Mouse (Mus musculus) embryonic facial prominence, embryonic 12.5 days (tissue): ENCODE results near the gene Mcm9. TPM values are rescaled to one million over a fixed set of nuclear protein-coding genes. Genes with fewer than 3 reads are reported as not detected.
A peak's percentile ranks its signal among the peaks of the same experiment; 100 is the strongest.
"Not testable (repeated sequence)": the region's sequence is repeated elsewhere in the genome, so short reads cannot be mapped to it uniquely, and the experiment has no call there.

Experiments
- ATAC-seq: fragments of 200-750 bp; cut with Nextera tagmentation; 2 replicates; pipeline ENCODE4 v1.8.0; 2017; ENCODE audit not compliant: insufficient number of reproducible peaks, insufficient read depth, low FRiP score, low TSS enrichment
- H3K27ac ChIP-seq: fragments of 300-500 bp; sonication (generic); 2 replicates; pipeline ENCODE4 v1.5.1; 2016; ENCODE audit warnings: mild to moderate bottlenecking
- H3K27me3 ChIP-seq: fragments of 300-500 bp; sonication (generic); 2 replicates; pipeline ENCODE4 v1.6.1; 2016; ENCODE audit warnings: mild to moderate bottlenecking, moderate library complexity
- H3K36me3 ChIP-seq: fragments of 300-500 bp; sonication (generic); 2 replicates; pipeline ENCODE4 v1.6.1; 2016; ENCODE audit warnings: mild to moderate bottlenecking
- H3K4me1 ChIP-seq: fragments of 300-500 bp; sonication (generic); 2 replicates; pipeline ENCODE4 v1.6.1; 2016
- H3K4me2 ChIP-seq: fragments of 300-500 bp; sonication (generic); replicated peaks from 2 replicates; pipeline ENCODE4 v1.6.1; 2016; ENCODE audit warnings: mild to moderate bottlenecking, moderate library complexity
- H3K4me3 ChIP-seq: fragments of 300-500 bp; sonication (generic); 2 replicates; pipeline ENCODE4 v1.5.1; 2016; ENCODE audit warnings: mild to moderate bottlenecking
- H3K9ac ChIP-seq: fragments of 300-500 bp; sonication (generic); 2 replicates; pipeline ENCODE4 v1.6.1; 2016; ENCODE audit warnings: mild to moderate bottlenecking, moderate library complexity
- H3K9me3 ChIP-seq: fragments of 300-500 bp; sonication (generic); 2 replicates; pipeline ENCODE4 v1.6.1; 2016; ENCODE audit warnings: mild to moderate bottlenecking, moderate library complexity
- WGBS: fragments of 180-500 bp; shearing (Covaris S2); methylation state at CpG from one replicate; pipeline ENCODE4 v1.1.7; 2016; 5-methylcytosine and 5-hydroxymethylcytosine counted together
- polyA plus RNA-seq: library from polyadenylated mRNA; unstranded; fragments of >200 nt; fragmentation: Nextera tagmentation; extraction: Ambion mirVana; gene quantifications from 2 replicates; pipeline ENCODE4 v1.2.1, GENCODE M21; 2016

Mcm9 gene
- polyA plus RNA-seq, 1 experiment from 2014 or later, result 14.7 TPM

GRCm38 (mm10) chr10:53517770-53518598 is 112.3 kb downstream of the Mcm9 start:
- no peaks in the 10 kb centered on the region for H3K36me3 ChIP-seq
- no peak overlapping the region for H3K9ac ChIP-seq
- no peak for ATAC-seq
- H3K27ac ChIP-seq, result peak overlapping the region; percentile 72
- H3K9me3 ChIP-seq, result no peaks in the 10 kb centered on the region
- H3K4me2 ChIP-seq, result no peak overlapping the region
- peaks cover 25% of the 10 kb centered on the region for H3K4me1 ChIP-seq
- WGBS, result 54% methylated on average over 14 of the region's 14 CpGs
- H3K4me3 ChIP-seq, result no peak overlapping the region
- no peaks in the 10 kb centered on the region for H3K27me3 ChIP-seq

- Histone ChIP-seq H3K9ac (no peak overlapping the region), H3K4me2 (no peak overlapping the region), H3K36me3 (no peaks in the 10 kb centered on the region), H3K9me3 (no peaks in the 10 kb centered on the region), H3K4me3 (no peak overlapping the region), H3K27me3 (no peaks in the 10 kb centered on the region), H3K27ac (no peak overlapping the region), H3K4me1 (no peaks in the 10 kb centered on the region)
- WGBS, result 86% methylated on average over 1 of the region's 1 CpGs
- ATAC-seq, result no peak
Observed at GRCm38 (mm10) chr10:53512491-53512890, 117.7 kb downstream of the Mcm9 start.

- 37% methylated on average over 6 of the region's 6 CpGs for WGBS
- ATAC-seq, result no peak
- no peak overlapping the region for H3K4me2 ChIP-seq
Observed at GRCm38 (mm10) chr10:53509158-53509773, 121.0 kb downstream of the Mcm9 start.

GRCm38 (mm10) chr10:53508676-53509075 is 121.6 kb downstream of the Mcm9 start:
- no peaks in the 10 kb centered on the region for H3K9me3 ChIP-seq
- H3K9ac ChIP-seq, result no peak overlapping the region
- ATAC-seq, result no peak
- H3K4me2 ChIP-seq, result no peak overlapping the region
- H3K4me3 ChIP-seq, result no peak overlapping the region
- H3K4me1 ChIP-seq, result no peaks in the 10 kb centered on the region
- no peaks in the 10 kb centered on the region for H3K27me3 ChIP-seq
- no peak overlapping the region for H3K27ac ChIP-seq
- no peaks in the 10 kb centered on the region for H3K36me3 ChIP-seq

More at GRCm38 (mm10) chr10:53509158-53509773, 121.0 kb downstream of the Mcm9 start:
- H3K9me3 ChIP-seq, result no peaks in the 10 kb centered on the region
- no peak overlapping the region for H3K4me3 ChIP-seq
- H3K9ac ChIP-seq, result no peak overlapping the region
- H3K27ac ChIP-seq, result no peak overlapping the region
- no peaks in the 10 kb centered on the region for H3K36me3 ChIP-seq
- H3K4me1 ChIP-seq, result no peaks in the 10 kb centered on the region
- H3K27me3 ChIP-seq, result no peaks in the 10 kb centered on the region

- 45% methylated on average over 2 of the region's 2 CpGs for WGBS
- H3K27ac ChIP-seq, result no peak overlapping the region
- H3K4me1 ChIP-seq, result 0 out of 2 replicates have a peak, but pooled peaks cover 9% of the 10 kb centered on the region
- H3K9me3 ChIP-seq, result no peaks in the 10 kb centered on the region
- ATAC-seq, result no peak
- H3K36me3 ChIP-seq, result no peaks in the 10 kb centered on the region
- H3K4me3 ChIP-seq, result no peak overlapping the region
- H3K27me3 ChIP-seq, result no peaks in the 10 kb centered on the region
- H3K4me2 ChIP-seq, result no peak overlapping the region
- H3K9ac ChIP-seq, result no peak overlapping the region
Observed at GRCm38 (mm10) chr10:53505526-53505925, 124.7 kb downstream of the Mcm9 start.

- WGBS, result 34% methylated on average over 3 of the region's 3 CpGs
- no peak overlapping the region for H3K9ac ChIP-seq
- no peak overlapping the region for H3K4me2 ChIP-seq
- no peak for ATAC-seq
- no peak overlapping the region for H3K4me3 ChIP-seq
- no peaks in the 10 kb centered on the region for H3K36me3 ChIP-seq
- H3K27ac ChIP-seq, result no peak overlapping the region
- H3K9me3 ChIP-seq, result no peaks in the 10 kb centered on the region
- 0 out of 2 replicates have a peak, but pooled peaks cover 9% of the 10 kb centered on the region for H3K4me1 ChIP-seq
- no peaks in the 10 kb centered on the region for H3K27me3 ChIP-seq
Observed at GRCm38 (mm10) chr10:53505069-53505468, 125.2 kb downstream of the Mcm9 start.

- Histone ChIP-seq H3K9ac (no peak overlapping the region), H3K27ac (peak overlapping the region; percentile 23; the same call in 1 of the 2 replicates), H3K9me3 (no peaks in the 10 kb centered on the region), H3K4me3 (no peak overlapping the region), H3K4me1 (0 out of 2 replicates have a peak, but pooled peaks cover 9% of the 10 kb centered on the region), H3K4me2 (peak overlapping the region; percentile 33), H3K36me3 (no peaks in the 10 kb centered on the region), H3K27me3 (no peaks in the 10 kb centered on the region)
- WGBS, result 35% methylated on average over 21 of the region's 21 CpGs
- ATAC-seq, result no peak; the same call in 1 of the 2 replicates
Observed at GRCm38 (mm10) chr10:53502875-53503816, 127.1 kb downstream of the Mcm9 start.

GRCm38 (mm10) chr10:53502471-53502870 is 127.8 kb downstream of the Mcm9 start:
- no peak overlapping the region for H3K4me3 ChIP-seq
- 88% methylated on average over 13 of the region's 13 CpGs for WGBS
- no peaks in the 10 kb centered on the region for H3K36me3 ChIP-seq
- no peak overlapping the region for H3K9ac ChIP-seq
- ATAC-seq, result no peak
- H3K27me3 ChIP-seq, result no peaks in the 10 kb centered on the region
- 0 out of 2 replicates have a peak, but pooled peaks cover 9% of the 10 kb centered on the region for H3K4me1 ChIP-seq
- H3K4me2 ChIP-seq, result no peak overlapping the region
- no peak overlapping the region for H3K27ac ChIP-seq
- no peaks in the 10 kb centered on the region; the same call in 1 of the 2 replicates for H3K9me3 ChIP-seq

GRCm38 (mm10) chr10:53499518-53499917 is 130.7 kb downstream of the Mcm9 start:
- Histone ChIP-seq H3K27me3 (no peaks in the 10 kb centered on the region), H3K4me3 (no peak overlapping the region), H3K9ac (no peak overlapping the region), H3K4me1 (0 out of 2 replicates have a peak, but pooled peaks cover 9% of the 10 kb centered on the region), H3K4me2 (no peak overlapping the region), H3K27ac (no peak overlapping the region), H3K36me3 (no peaks in the 10 kb centered on the region), H3K9me3 (no peaks in the 10 kb centered on the region; the same call in 1 of the 2 replicates)
- no peak for ATAC-seq

GRCm38 (mm10) chr10:53495349-53495748 is 134.9 kb downstream of the Mcm9 start:
- not testable (repeated sequence) for H3K36me3 ChIP-seq, H3K4me3 ChIP-seq, H3K27ac ChIP-seq, H3K4me1 ChIP-seq, H3K9me3 ChIP-seq, H3K27me3 ChIP-seq, ATAC-seq, H3K9ac ChIP-seq, H3K4me2 ChIP-seq
- WGBS, result 93% methylated on average over 3 of the region's 3 CpGs

- H3K27me3 ChIP-seq, result no peaks in the 10 kb centered on the region
- 92% methylated on average over 13 of the region's 13 CpGs for WGBS
Observed at GRCm38 (mm10) chr10:53493954-53494353, 136.3 kb downstream of the Mcm9 start.

More at GRCm38 (mm10) chr10:53493954-53494353, 136.3 kb downstream of the Mcm9 start:
- Histone ChIP-seq H3K4me2 (no peak overlapping the region), H3K4me3 (no peak overlapping the region), H3K9me3 (no peaks in the 10 kb centered on the region; the same call in 1 of the 2 replicates), H3K36me3 (no peaks in the 10 kb centered on the region), H3K9ac (no peak overlapping the region), H3K27ac (no peak overlapping the region), H3K4me1 (no peaks in the 10 kb centered on the region)
- no peak for ATAC-seq
